Comparison of ENCODE assay signal across 8 mouse cellular contexts in genomic region chr9:81633437-81633973, GRCm38 (mm10). TPM values are rescaled to one million over a fixed set of nuclear protein-coding genes. Genes with fewer than 3 reads are reported as not detected.
A peak's percentile ranks its signal among the peaks of the same experiment; 100 is the strongest.
DNase-seq lines count a peak whose midpoint lies in the region; ATAC-seq and TF ChIP-seq lines count a peak whose summit lies in the region.

TSS of gene Htr1b (minus strand) at chr9:81633828.

- H3K4me3 ChIP-seq in embryonic facial prominence, embryonic 13.5 days: peak within 1 kb of the TSS; percentile 79
- peak within 1 kb of the TSS; percentile 59 for H3K4me3 ChIP-seq in layer of hippocampus, adult 2 months
- peak within 1 kb of the TSS; percentile 59 for H3K4me3 ChIP-seq in lung, embryonic 15.5 days

- WGBS in embryonic facial prominence, embryonic 13.5 days: under 1% methylated on average over 26 of the region's 26 CpGs
- under 1% methylated on average over 26 of the region's 26 CpGs for WGBS in lung, embryonic 15.5 days

- peak within 1 kb of the TSS; percentile 99 for H3K4me2 ChIP-seq in embryonic facial prominence, embryonic 13.5 days
- H3K4me2 ChIP-seq in lung, embryonic 15.5 days: peak within 1 kb of the TSS; percentile 100

- peak; percentile 8 for DNase-seq in testis, postnatal 14 days (ENCODE audit: low spot score)
- no peak for DNase-seq in testis, postnatal 10 days (ENCODE audit: low spot score)
- DNase-seq in heart, postnatal 4 days: peak; percentile 10
- DNase-seq in layer of hippocampus, adult 2 months (ENCODE audit: low spot score in 2 of 2): peak in 1 of 2 experiments; percentile 17
- DNase-seq in right cerebral cortex, postnatal 25 days: peak; percentile 60
- DNase-seq in urinary bladder, postnatal 10 days (ENCODE audit: low spot score): no peak

- H3K9ac ChIP-seq in embryonic facial prominence, embryonic 13.5 days: peak within 1 kb of the TSS; percentile 80
- H3K9ac ChIP-seq in lung, embryonic 15.5 days: peak within 1 kb of the TSS; percentile 37

- peak within 1 kb of the TSS; percentile 39 for H3K27ac ChIP-seq in embryonic facial prominence, embryonic 13.5 days
- H3K27ac ChIP-seq in layer of hippocampus, adult 2 months: peak within 1 kb of the TSS; percentile 83
- H3K27ac ChIP-seq in lung, embryonic 15.5 days: no peak within 1 kb of the TSS

- peak; percentile 70 for ATAC-seq in embryonic facial prominence, embryonic 13.5 days (ENCODE audit: insufficient number of reproducible peaks, insufficient read depth, low FRiP score, low TSS enrichment, low read depth)
- peak; percentile 53 for ATAC-seq in lung, embryonic 15.5 days (ENCODE audit: borderline replicate concordance, extremely low read depth, low FRiP score, low TSS enrichment)

- H3K27me3 ChIP-seq in embryonic facial prominence, embryonic 13.5 days: peaks cover 43% of the 10 kb centered on the region
- peaks cover 41% of the 10 kb centered on the region for H3K27me3 ChIP-seq in lung, embryonic 15.5 days

- H3K36me3 ChIP-seq in embryonic facial prominence, embryonic 13.5 days: no peaks in the 10 kb centered on the region
- no peaks in the 10 kb centered on the region for H3K36me3 ChIP-seq in lung, embryonic 15.5 days

- no peaks in the 10 kb centered on the region for H3K9me3 ChIP-seq in embryonic facial prominence, embryonic 13.5 days
- H3K9me3 ChIP-seq in lung, embryonic 15.5 days: no peaks in the 10 kb centered on the region

- TF ChIP-seq CTCF in layer of hippocampus, adult 2 months (conservative IDR thresholded peaks at IDR 0.05): no peak

- peaks cover 22% of the 10 kb centered on the region for H3K4me1 ChIP-seq in embryonic facial prominence, embryonic 13.5 days
- peaks cover 21% of the 10 kb centered on the region for H3K4me1 ChIP-seq in lung, embryonic 15.5 days

RNA-seq across cellular contexts. Expression of gene Htr1b, which starts in this region (rescaled TPM):
- polyA plus RNA-seq in embryonic facial prominence, embryonic 13.5 days (2015; fragmentation: Nextera tagmentation; extraction: Ambion mirVana): 2.1 and 3.0 TPM in 2 replicates
- total RNA-seq in heart, postnatal 4 days (2021): under 1 TPM; 0.18 to 0.31 TPM
- total RNA-seq in layer of hippocampus, adult 2 months (2021): 1 to 10 TPM; 9.1 to 9.5 TPM
- polyA plus RNA-seq in lung, embryonic 15.5 days (2015; fragmentation: Nextera tagmentation; extraction: Ambion mirVana): 0.21 and 0.32 TPM in 2 replicates

Comparison
In these comparisons a context has a peak if more than half of its experiments do, and no peak if none do; other contexts are left out.
1. RNA of gene Htr1b (total RNA-seq): 9.1 to 9.5 TPM in layer of hippocampus, adult 2 months; 0.18 to 0.31 TPM in heart, postnatal 4 days; every median in the first group is over 4 times any median in the second.
2. DNase-seq: peak in testis, postnatal 14 days (single experiment) and right cerebral cortex, postnatal 25 days (single experiment); none in testis, postnatal 10 days (single experiment) and urinary bladder, postnatal 10 days (single experiment).
3. Peak in DNase-seq in heart, postnatal 4 days; RNA of the gene not detected or under 1 TPM.
4. Peak in ATAC-seq, H3K4me3 ChIP-seq, H3K9ac ChIP-seq and H3K4me2 ChIP-seq in lung, embryonic 15.5 days; RNA of the gene not detected or under 1 TPM.
5. Peak in every context shown above with its lines, with median percentiles within 50 percentile points of each other: H3K4me3 ChIP-seq.